Mouse (Mus musculus) ES-Bruce4 (cell line): ENCODE data around the gene Eps8l3.

Experiments
- CTCF ChIP-seq: IDR thresholded peaks from one replicate; pipeline ENCODE4 v1.8.1; 2011; ENCODE audit warnings: low read depth, low read length
- POLR2A ChIP-seq: IDR thresholded peaks from one replicate; pipeline ENCODE4 v1.8.1; 2011; ENCODE audit warnings: low read length; ENCODE audit not compliant: insufficient read depth

- TF ChIP-seq POLR2A (no peak), CTCF (no peak)
Measured at GRCm38 (mm10) chr3:107850418-107851031, 26.5 kb upstream of the Eps8l3 start.
